Mouse (Mus musculus): ENCODE measurements around the gene Pitx2. TPM values are rescaled to one million over a fixed set of nuclear protein-coding genes. Genes with fewer than 3 reads are reported as not detected.

Pitx2 gene
- polyA plus RNA-seq, 1 experiment from 2014 or later, result 1.8 TPM

- no peaks in the 10 kb centered on the region for H3K27me3 ChIP-seq (ENCODE audit: control insufficient read depth, insufficient read depth, low read length)
- H3K27ac ChIP-seq (ENCODE audit: low read depth, low read length), result no peak overlapping the region
- no peaks in the 10 kb centered on the region for H3K9me3 ChIP-seq (ENCODE audit: control insufficient read depth, low read length)
- H3K4me1 ChIP-seq (ENCODE audit: control insufficient read depth, insufficient read depth, low read length), result no peaks in the 10 kb centered on the region
- WGBS, result 51% methylated on average over 19 of the region's 19 CpGs
- H3K9ac ChIP-seq (ENCODE audit: low read depth, low read length), result no peak overlapping the region
- H3K36me3 ChIP-seq (ENCODE audit: control insufficient read depth, insufficient read depth, low read length), result no peaks in the 10 kb centered on the region
- no peak overlapping the region for H3K4me3 ChIP-seq (ENCODE audit: low read length)
- ATAC-seq (ENCODE audit: low FRiP score, low TSS enrichment), result 0 out of 2 replicates have a peak, but pooled peaks have one; percentile 35
- peak overlapping the region; percentile 26 for H3K4me2 ChIP-seq (replicated peaks; ENCODE audit: low read depth, low read length)
Measured at GRCm38 (mm10) chr3:129256283-129256682, 56.6 kb downstream of the Pitx2 start.

GRCm38 (mm10) chr3:129256766-129257165 lies 57.1 kb downstream of the Pitx2 start:
- Histone ChIP-seq H3K4me3 (ENCODE audit: low read length) (no peak overlapping the region), H3K27me3 (ENCODE audit: control insufficient read depth, insufficient read depth, low read length) (no peaks in the 10 kb centered on the region), H3K36me3 (ENCODE audit: control insufficient read depth, insufficient read depth, low read length) (no peaks in the 10 kb centered on the region), H3K4me2 (replicated peaks; ENCODE audit: low read depth, low read length) (peak overlapping the region; percentile 26; the same call in 1 of the 2 replicates), H3K4me1 (ENCODE audit: control insufficient read depth, insufficient read depth, low read length) (no peaks in the 10 kb centered on the region), H3K9me3 (ENCODE audit: control insufficient read depth, low read length) (no peaks in the 10 kb centered on the region), H3K27ac (ENCODE audit: low read depth, low read length) (no peak overlapping the region), H3K9ac (ENCODE audit: low read depth, low read length) (no peak overlapping the region)
- 63% methylated on average over 8 of the region's 8 CpGs for WGBS
- ATAC-seq (ENCODE audit: low FRiP score, low TSS enrichment), result no peak

GRCm38 (mm10) chr3:129258497-129258896 lies 58.8 kb downstream of the Pitx2 start:
- Histone ChIP-seq H3K4me2 (replicated peaks; ENCODE audit: low read depth, low read length) (no peak overlapping the region), H3K9me3 (ENCODE audit: control insufficient read depth, low read length) (no peaks in the 10 kb centered on the region), H3K36me3 (ENCODE audit: control insufficient read depth, insufficient read depth, low read length) (no peaks in the 10 kb centered on the region), H3K4me3 (ENCODE audit: low read length) (no peak overlapping the region), H3K27me3 (ENCODE audit: control insufficient read depth, insufficient read depth, low read length) (no peaks in the 10 kb centered on the region), H3K4me1 (ENCODE audit: control insufficient read depth, insufficient read depth, low read length) (no peaks in the 10 kb centered on the region), H3K27ac (ENCODE audit: low read depth, low read length) (no peak overlapping the region), H3K9ac (ENCODE audit: low read depth, low read length) (no peak overlapping the region)
- ATAC-seq (ENCODE audit: low FRiP score, low TSS enrichment), result no peak; the same call in 1 of the 2 replicates
- 88% methylated on average over 5 of the region's 5 CpGs for WGBS

Other genes starting within 250 kb of the Pitx2 start
- 45.1 and 66.4 TPM in 2 replicates for gene Enpep, start 132.8 kb downstream of the Pitx2 start, polyA plus RNA-seq (2014; fragmentation: Nextera tagmentation; extraction: Ambion mirVana)